Mouse (Mus musculus) olfactory bulb, adult 2 months (tissue): Measurements from ENCODE around the gene Morn5. TPM values are rescaled to one million over a fixed set of nuclear protein-coding genes. Genes with fewer than 3 reads are reported as not detected.

Experiments used
- H3K27ac ChIP-seq: fragments of 200-500 bp; 2 replicates; pipeline ENCODE4 v1.5.1; 2012; ENCODE audit warnings: low read depth, low read length; ENCODE audit not compliant: insufficient read depth
- H3K4me1 ChIP-seq: fragments of 200-500 bp; 2 replicates; pipeline ENCODE4 v1.6.1; 2012; ENCODE audit warnings: low read length; ENCODE audit not compliant: control insufficient read depth, insufficient read depth
- H3K4me3 ChIP-seq: fragments of 200-500 bp; 2 replicates; pipeline ENCODE4 v1.5.1; 2012; ENCODE audit warnings: mild to moderate bottlenecking, low read depth, low read length, moderate library complexity; ENCODE audit not compliant: insufficient read depth
- CTCF ChIP-seq: fragments of 200-500 bp; IDR thresholded peaks from 2 replicates; pipeline ENCODE4 v1.5.1; 2012; ENCODE audit warnings: low read depth, mild to moderate bottlenecking, low read length, moderate library complexity; ENCODE audit not compliant: insufficient read depth
- POLR2A ChIP-seq: fragments of 200-500 bp; IDR thresholded peaks from 2 replicates; pipeline ENCODE4 v1.6.1; 2012; ENCODE audit warnings: mild to moderate bottlenecking, low read depth, low read length, moderate library complexity; ENCODE audit not compliant: insufficient read depth
- WGBS: fragments of 180-500 bp; shearing (Covaris S2); methylation state at CpG from one replicate; pipeline ENCODE4 v1.1.7; 2018; 5-methylcytosine and 5-hydroxymethylcytosine counted together
- polyA plus RNA-seq: library from polyadenylated mRNA; stranded (reverse); fragments of >200 nt; gene quantifications from 2 replicates; pipeline ENCODE4 v1.2.4, GENCODE M21; 2012; ENCODE audit warnings: low replicate concordance; ENCODE audit not compliant: missing spikeins, insufficient read depth, insufficient read length

Gene Morn5
- polyA plus RNA-seq, 1 experiment = not detected

GRCm38 (mm10) chr2:36023291-36023690, 26.0 kb upstream of the Morn5 start:
- 72% methylated on average over 3 of the region's 3 CpGs for WGBS
- H3K27ac ChIP-seq = no peak overlapping the region
- TF ChIP-seq CTCF (no peak), POLR2A (no peak)
- H3K4me1 ChIP-seq = peaks cover 8% of the 10 kb centered on the region
- H3K4me3 ChIP-seq = no peak overlapping the region

- H3K4me1 ChIP-seq = no peaks in the 10 kb centered on the region
- TF ChIP-seq CTCF (no peak), POLR2A (no peak)
- WGBS = 87% methylated on average over 7 of the region's 7 CpGs
- no peak overlapping the region for H3K27ac ChIP-seq
- no peak overlapping the region for H3K4me3 ChIP-seq
These were observed 16.4 kb upstream of the Morn5 start for GRCm38 (mm10) chr2:36032884-36033283.

GRCm38 (mm10) chr2:36033966-36034365, 15.3 kb upstream of the Morn5 start:
- TF ChIP-seq CTCF (no peak), POLR2A (no peak)
- 81% methylated on average over 7 of the region's 7 CpGs for WGBS

GRCm38 (mm10) chr2:36034898-36035297, 14.4 kb upstream of the Morn5 start:
- 88% methylated on average over 7 of the region's 7 CpGs for WGBS
- H3K4me1 ChIP-seq = peaks cover 2% of the 10 kb centered on the region; the same call in 1 of the 2 replicates
- no peak overlapping the region for H3K4me3 ChIP-seq
- no peak overlapping the region for H3K27ac ChIP-seq
- TF ChIP-seq CTCF (no peak), POLR2A (no peak)

More at GRCm38 (mm10) chr2:36033966-36034365, 15.3 kb upstream of the Morn5 start:
- H3K4me1 ChIP-seq = peaks cover 2% of the 10 kb centered on the region; the same call in 1 of the 2 replicates
- no peak overlapping the region for H3K4me3 ChIP-seq
- no peak overlapping the region for H3K27ac ChIP-seq

- TF ChIP-seq POLR2A = no peak
- no peak for TF ChIP-seq CTCF
- Histone ChIP-seq H3K4me3 (no peak overlapping the region), H3K4me1 (peaks cover 2% of the 10 kb centered on the region; the same call in 1 of the 2 replicates), H3K27ac (no peak overlapping the region)
- WGBS = 75% methylated on average over 11 of the region's 11 CpGs
These were observed 13.7 kb upstream of the Morn5 start for GRCm38 (mm10) chr2:36035413-36036081.

GRCm38 (mm10) chr2:36039297-36039985, 9.8 kb upstream of the Morn5 start:
- no peak overlapping the region for H3K27ac ChIP-seq
- H3K4me3 ChIP-seq = no peak overlapping the region
- peaks cover 4% of the 10 kb centered on the region; the same call in 1 of the 2 replicates for H3K4me1 ChIP-seq
- TF ChIP-seq POLR2A = no peak
- TF ChIP-seq CTCF = no peak
- WGBS = 84% methylated on average over 7 of the region's 7 CpGs

GRCm38 (mm10) chr2:36040872-36041271, 8.4 kb upstream of the Morn5 start:
- no peak for TF ChIP-seq POLR2A
- no peak for TF ChIP-seq CTCF
- no peak overlapping the region for H3K4me3 ChIP-seq
- peaks cover 4% of the 10 kb centered on the region; the same call in 1 of the 2 replicates for H3K4me1 ChIP-seq
- WGBS = 84% methylated on average over 1 of the region's 1 CpGs
- no peak overlapping the region for H3K27ac ChIP-seq

GRCm38 (mm10) chr2:36048164-36048563, 1.1 kb upstream of the Morn5 start:
- no peak for TF ChIP-seq CTCF
- no peak for TF ChIP-seq POLR2A
- no peak overlapping the region for H3K27ac ChIP-seq
- H3K4me3 ChIP-seq = peak overlapping the region; percentile 28
- WGBS = 49% methylated on average over 8 of the region's 8 CpGs
- H3K4me1 ChIP-seq = peaks cover 9% of the 10 kb centered on the region

GRCm38 (mm10) chr2:36049567-36049954, 303 bp downstream of the Morn5 start:
- peak overlapping the region; percentile 90 for H3K4me3 ChIP-seq
- WGBS = 29% methylated on average over 10 of the region's 10 CpGs

More at GRCm38 (mm10) chr2:36049567-36049954, 303 bp downstream of the Morn5 start:
- Histone ChIP-seq H3K27ac (no peak overlapping the region), H3K4me1 (peaks cover 9% of the 10 kb centered on the region)
- TF ChIP-seq CTCF (no peak), POLR2A (no peak)
